Mouse (Mus musculus) intestine, embryonic 15.5 days (tissue): ENCODE results near the gene Prop1. TPM values are rescaled to one million over a fixed set of nuclear protein-coding genes. Genes with fewer than 3 reads are reported as not detected.

ENCODE experiments used
- ATAC-seq: fragments of 200-750 bp; cut with Nextera tagmentation; 2 replicates; pipeline ENCODE4 v1.8.0; 2017; ENCODE audit warnings: moderate TSS enrichment, moderate library complexity
- H3K27ac ChIP-seq: fragments of 300-500 bp; sonication (generic); 2 replicates; pipeline ENCODE4 v1.5.1; 2015; ENCODE audit warnings: mild to moderate bottlenecking, inconsistent platforms
- H3K27me3 ChIP-seq: fragments of 300-500 bp; sonication (generic); replicated peaks from 2 replicates; pipeline ENCODE4 v1.6.1; 2015; ENCODE audit warnings: inconsistent platforms
- H3K36me3 ChIP-seq: fragments of 300-500 bp; sonication (generic); 2 replicates; pipeline ENCODE4 v1.6.1; 2015; ENCODE audit warnings: inconsistent platforms
- H3K4me1 ChIP-seq: fragments of 300-500 bp; sonication (generic); replicated peaks from 2 replicates; pipeline ENCODE4 v1.6.1; 2015; ENCODE audit warnings: inconsistent platforms
- H3K4me2 ChIP-seq: fragments of 300-500 bp; sonication (generic); replicated peaks from 2 replicates; pipeline ENCODE4 v1.6.1; 2015; ENCODE audit warnings: mild to moderate bottlenecking, inconsistent platforms
- H3K4me3 ChIP-seq: fragments of 300-500 bp; sonication (generic); replicated peaks from 2 replicates; pipeline ENCODE4 v1.5.1; 2015; ENCODE audit warnings: inconsistent platforms
- H3K9ac ChIP-seq: fragments of 300-500 bp; sonication (generic); 2 replicates; pipeline ENCODE4 v1.6.1; 2015; ENCODE audit warnings: inconsistent platforms
- H3K9me3 ChIP-seq: fragments of 300-500 bp; sonication (generic); 2 replicates; pipeline ENCODE4 v1.6.1; 2016; ENCODE audit warnings: inconsistent platforms
- WGBS: fragments of 180-500 bp; shearing (Covaris S2); methylation state at CpG from one replicate; pipeline ENCODE4 v1.1.7; 2015; 5-methylcytosine and 5-hydroxymethylcytosine counted together
- polyA plus RNA-seq: library from polyadenylated mRNA; unstranded; fragments of >200 nt; fragmentation: Nextera tagmentation; extraction: Ambion mirVana; gene quantifications from 2 replicates; pipeline ENCODE4 v1.2.1, GENCODE M21; 2015

Prop1 gene
- polyA plus RNA-seq = not detected in 2 replicates

GRCm38 (mm10) chr11:50953665-50954064 is at the start of gene Prop1:
Gene Prop1 (minus strand): TSS chr11:50953765.
- no peak for ATAC-seq
- H3K4me3 ChIP-seq = no peak within 1 kb of the TSS
- no peak within 1 kb of the TSS for H3K27ac ChIP-seq
- 65% methylated on average over 6 of the region's 6 CpGs for WGBS
- no peaks in the 10 kb centered on the region for H3K9me3 ChIP-seq
- no peaks in the 10 kb centered on the region for H3K4me1 ChIP-seq
- no peaks in the 10 kb centered on the region for H3K27me3 ChIP-seq
- H3K36me3 ChIP-seq = no peaks in the 10 kb centered on the region
- H3K4me2 ChIP-seq = no peak within 1 kb of the TSS
- no peak within 1 kb of the TSS for H3K9ac ChIP-seq

GRCm38 (mm10) chr11:51003296-51003695 is 49.7 kb upstream of the Prop1 start, which contains the start of gene Olfr51:
Gene Olfr51 (plus strand): TSS chr11:51003596.
- no peaks in the 10 kb centered on the region for H3K4me1 ChIP-seq

GRCm38 (mm10) chr11:50981667-50982066 is 28.1 kb upstream of the Prop1 start, which contains the start of gene Olfr1377:
Gene Olfr1377 (plus strand): TSS chr11:50981967.
- H3K27me3 ChIP-seq = no peaks in the 10 kb centered on the region
- no peaks in the 10 kb centered on the region for H3K4me1 ChIP-seq
- H3K4me3 ChIP-seq = no peak within 1 kb of the TSS
- no peaks in the 10 kb centered on the region for H3K9me3 ChIP-seq
- no peak within 1 kb of the TSS for H3K27ac ChIP-seq
- H3K4me2 ChIP-seq = no peak within 1 kb of the TSS
- no peaks in the 10 kb centered on the region for H3K36me3 ChIP-seq
- 67% methylated on average over 5 of the region's 5 CpGs for WGBS
- no peak for ATAC-seq
- no peak within 1 kb of the TSS for H3K9ac ChIP-seq

More at GRCm38 (mm10) chr11:51003296-51003695, 49.7 kb upstream of the Prop1 start, which contains the start of gene Olfr51:
- no peaks in the 10 kb centered on the region for H3K27me3 ChIP-seq
- no peak within 1 kb of the TSS for H3K27ac ChIP-seq
- WGBS = 62% methylated on average over 5 of the region's 5 CpGs
- no peak within 1 kb of the TSS for H3K4me2 ChIP-seq
- ATAC-seq = no peak
- no peak within 1 kb of the TSS for H3K9ac ChIP-seq
- H3K9me3 ChIP-seq = no peaks in the 10 kb centered on the region
- no peaks in the 10 kb centered on the region for H3K36me3 ChIP-seq
- H3K4me3 ChIP-seq = no peak within 1 kb of the TSS

- H3K4me3 ChIP-seq = no peak overlapping the region
- no peak overlapping the region for H3K4me2 ChIP-seq
- H3K27me3 ChIP-seq = no peaks in the 10 kb centered on the region
- H3K9ac ChIP-seq = no peak overlapping the region
- no peaks in the 10 kb centered on the region for H3K9me3 ChIP-seq
- no peak for ATAC-seq
- H3K36me3 ChIP-seq = no peaks in the 10 kb centered on the region
- 70% methylated on average over 4 of the region's 4 CpGs for WGBS
- H3K4me1 ChIP-seq = no peaks in the 10 kb centered on the region
- no peak overlapping the region for H3K27ac ChIP-seq
These were observed 23.7 kb upstream of the Prop1 start for GRCm38 (mm10) chr11:50977216-50977615.

GRCm38 (mm10) chr11:50966230-50966629 is 12.7 kb upstream of the Prop1 start, which contains the start of gene Olfr1378:
Gene Olfr1378 (plus strand): TSS chr11:50966530.
- ATAC-seq = no peak
- Histone ChIP-seq H3K4me1 (no peaks in the 10 kb centered on the region), H3K4me3 (no peak within 1 kb of the TSS), H3K27me3 (no peaks in the 10 kb centered on the region), H3K4me2 (no peak within 1 kb of the TSS), H3K36me3 (no peaks in the 10 kb centered on the region), H3K9me3 (no peaks in the 10 kb centered on the region), H3K9ac (no peak within 1 kb of the TSS), H3K27ac (no peak within 1 kb of the TSS)
- 82% methylated on average over 11 of the region's 11 CpGs for WGBS

- ATAC-seq = no peak
- Histone ChIP-seq H3K4me3 (no peak overlapping the region), H3K27ac (no peak overlapping the region), H3K4me2 (no peak overlapping the region), H3K36me3 (no peaks in the 10 kb centered on the region), H3K9me3 (no peaks in the 10 kb centered on the region), H3K4me1 (no peaks in the 10 kb centered on the region), H3K9ac (no peak overlapping the region), H3K27me3 (no peaks in the 10 kb centered on the region)
- 84% methylated on average over 2 of the region's 2 CpGs for WGBS
These were observed 11.3 kb upstream of the Prop1 start for GRCm38 (mm10) chr11:50964886-50965285.

- Histone ChIP-seq H3K27ac (no peak overlapping the region), H3K4me2 (no peak overlapping the region), H3K9me3 (no peaks in the 10 kb centered on the region), H3K4me1 (no peaks in the 10 kb centered on the region), H3K9ac (no peak overlapping the region), H3K36me3 (no peaks in the 10 kb centered on the region), H3K4me3 (no peak overlapping the region), H3K27me3 (no peaks in the 10 kb centered on the region)
- no peak for ATAC-seq
- WGBS = 61% methylated on average over 14 of the region's 14 CpGs
These were observed 1.3 kb downstream of the Prop1 start for GRCm38 (mm10) chr11:50952290-50952689.

- H3K9ac ChIP-seq = no peak within 1 kb of the TSS
- no peaks in the 10 kb centered on the region for H3K4me1 ChIP-seq
- no peaks in the 10 kb centered on the region for H3K9me3 ChIP-seq
- H3K36me3 ChIP-seq = no peaks in the 10 kb centered on the region
- no peak within 1 kb of the TSS for H3K4me2 ChIP-seq
- no peak within 1 kb of the TSS for H3K4me3 ChIP-seq
- no peak within 1 kb of the TSS for H3K27ac ChIP-seq
- 74% methylated on average over 14 of the region's 14 CpGs for WGBS
- no peak for ATAC-seq
- H3K27me3 ChIP-seq = no peaks in the 10 kb centered on the region
These were observed 10.1 kb downstream of the Prop1 start, which contains the start of gene 4933414I15Rik for GRCm38 (mm10) chr11:50943506-50943905. Gene 4933414I15Rik (minus strand): TSS chr11:50943765.

- Histone ChIP-seq H3K4me1 (no peaks in the 10 kb centered on the region), H3K27me3 (no peaks in the 10 kb centered on the region), H3K4me3 (no peak overlapping the region), H3K9ac (no peak overlapping the region), H3K9me3 (no peaks in the 10 kb centered on the region), H3K36me3 (no peaks in the 10 kb centered on the region), H3K27ac (no peak overlapping the region), H3K4me2 (no peak overlapping the region)
- no peak for ATAC-seq
- 61% methylated on average over 12 of the region's 12 CpGs for WGBS
These were observed 11.2 kb downstream of the Prop1 start for GRCm38 (mm10) chr11:50942386-50942785.

- Histone ChIP-seq H3K36me3 (no peaks in the 10 kb centered on the region), H3K9ac (no peak overlapping the region), H3K4me1 (no peaks in the 10 kb centered on the region), H3K4me3 (no peak overlapping the region), H3K9me3 (no peaks in the 10 kb centered on the region), H3K27me3 (no peaks in the 10 kb centered on the region), H3K27ac (no peak overlapping the region), H3K4me2 (no peak overlapping the region)
- 33% methylated on average over 14 of the region's 14 CpGs for WGBS
- peak; percentile 43; the same call in 1 of the 2 replicates for ATAC-seq
These were observed 13.8 kb downstream of the Prop1 start for GRCm38 (mm10) chr11:50939621-50940366.

GRCm38 (mm10) chr11:50938435-50938834 is 15.1 kb downstream of the Prop1 start:
- H3K27me3 ChIP-seq = no peaks in the 10 kb centered on the region
- H3K4me2 ChIP-seq = no peak overlapping the region
- H3K9ac ChIP-seq = no peak overlapping the region
- no peaks in the 10 kb centered on the region for H3K4me1 ChIP-seq
- no peak overlapping the region for H3K27ac ChIP-seq
- no peaks in the 10 kb centered on the region for H3K36me3 ChIP-seq
- no peak for ATAC-seq
- no peaks in the 10 kb centered on the region for H3K9me3 ChIP-seq
- WGBS = 76% methylated on average over 8 of the region's 8 CpGs
- H3K4me3 ChIP-seq = no peak overlapping the region

GRCm38 (mm10) chr11:50932040-50932439 is 21.5 kb downstream of the Prop1 start:
- Histone ChIP-seq H3K36me3 (no peaks in the 10 kb centered on the region), H3K4me1 (no peaks in the 10 kb centered on the region), H3K27ac (no peak overlapping the region), H3K9ac (no peak overlapping the region), H3K4me3 (no peak overlapping the region), H3K9me3 (no peaks in the 10 kb centered on the region), H3K27me3 (no peaks in the 10 kb centered on the region; the same call in 1 of the 2 replicates), H3K4me2 (0 out of 2 replicates have a peak overlapping the region, but pooled peaks have one; percentile 94)
- 0 out of 2 replicates have a peak, but pooled peaks have one; percentile 31 for ATAC-seq
- 86% methylated on average over 1 of the region's 1 CpGs for WGBS
